Mouse (Mus musculus): ENCODE results near the gene Npff.

DNA sequence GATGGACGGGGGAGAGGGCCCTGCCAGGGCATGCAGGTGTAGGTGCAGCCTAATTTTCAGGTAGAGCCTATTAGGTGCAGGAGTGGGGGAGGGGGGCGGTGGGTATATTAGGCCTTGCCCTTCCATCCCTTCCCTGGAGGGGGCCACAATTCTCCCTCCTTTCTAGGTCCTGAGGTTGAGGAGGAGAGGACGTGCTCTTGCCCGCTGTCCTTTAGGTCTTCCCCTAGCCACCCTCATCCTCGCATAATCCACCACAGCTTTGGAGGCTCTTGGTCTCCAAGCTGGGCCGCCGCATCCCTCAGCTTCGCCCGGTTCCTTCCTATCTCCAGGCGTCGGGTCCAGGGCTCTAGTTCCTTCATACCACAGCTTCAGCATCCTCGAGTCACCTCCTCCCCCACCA is 8.4 kb downstream of the Npff start:
- TF ChIP-seq POLR2A (IDR thresholded peaks at IDR 0.05; ENCODE audit: insufficient read length, low read depth) (no peak), TCF12 (IDR thresholded peaks at IDR 0.05; ENCODE audit: insufficient read depth, poor library complexity, severe bottlenecking) (no peak), E2F4 (IDR thresholded peaks at IDR 0.05; ENCODE audit: insufficient read depth) (no peak), CEBPB (IDR thresholded peaks at IDR 0.05; ENCODE audit: insufficient read depth, poor library complexity, severe bottlenecking) (no peak), USF1 (IDR thresholded peaks at IDR 0.05; ENCODE audit: low read depth) (no peak), POLR2AphosphoS2 (IDR thresholded peaks at IDR 0.05; ENCODE audit: insufficient read length, low read depth) (no peak), TCF3 (IDR thresholded peaks at IDR 0.05; ENCODE audit: insufficient read length, low read depth) (no peak), MAX (IDR thresholded peaks at IDR 0.05; ENCODE audit: low read depth) (no peak), MYOD1 (IDR thresholded peaks at IDR 0.05; ENCODE audit: control insufficient read depth in 1 of 3, insufficient read length in 2 of 3, low read depth in 2 of 3) (no peak), REST (IDR thresholded peaks at IDR 0.05; ENCODE audit: insufficient read depth, insufficient read length) (no peak), MYOG (IDR thresholded peaks at IDR 0.05; ENCODE audit: control insufficient read depth in 1 of 3, insufficient read depth in 1 of 3, insufficient read length in 2 of 3, low read depth in 2 of 3) (no peak), SRF (IDR thresholded peaks at IDR 0.05; ENCODE audit: control insufficient read depth, insufficient read length, low read depth) (no peak)
